Mouse (Mus musculus) MEL (cell line): ENCODE results near the gene Slc16a6. TPM values are rescaled to one million over a fixed set of nuclear protein-coding genes. Genes with fewer than 3 reads are reported as not detected.

Experiments
- DNase-seq: peaks from one replicate; pipeline ENCODE4 v3.0.0; 2011; ENCODE audit warnings: low read depth, low spot score
- H3K27ac ChIP-seq: 2 replicates; pipeline ENCODE4 v1.5.1; 2012; ENCODE audit warnings: low read depth, mild to moderate bottlenecking, control low read depth, low read length, moderate library complexity; ENCODE audit not compliant: control insufficient read depth
- H3K27me3 ChIP-seq, 2 experiments: fragments of 150-350 bp in 1 of 2; sonication (generic) in 1 of 2; 2 replicates each; pipeline ENCODE4 v1.6.1; 2012; ENCODE audit warnings: low read length in 2 of 2, mild to moderate bottlenecking in 2 of 2, improper control_type of control experiment in 1 of 2, moderate library complexity in 1 of 2; ENCODE audit not compliant: insufficient read depth in 2 of 2, control insufficient read depth in 1 of 2
- H3K36me3 ChIP-seq, 2 experiments: 2 replicates each; pipeline ENCODE4 v1.6.1; 2012 to 2014; ENCODE audit warnings: low read length in 2 of 2, improper control_type of control experiment in 1 of 2, inconsistent platforms in 1 of 2, mild to moderate bottlenecking in 1 of 2; ENCODE audit not compliant: insufficient read depth in 2 of 2, control insufficient read depth in 1 of 2
- H3K4me1 ChIP-seq, 2 experiments: fragments of 150-350 bp in 1 of 2; sonication (generic) in 1 of 2; 2 replicates each; pipeline ENCODE4 v1.6.1; 2012; ENCODE audit warnings: low read length in 2 of 2, improper control_type of control experiment in 1 of 2, mild to moderate bottlenecking in 1 of 2; ENCODE audit not compliant: insufficient read depth in 2 of 2, control insufficient read depth in 1 of 2
- H3K4me3 ChIP-seq, 2 experiments: fragments of 150-350 bp in 1 of 2; sonication (generic) in 1 of 2; 2 replicates each; pipeline ENCODE4 v1.5.1; 2012; ENCODE audit warnings: low read depth in 2 of 2, low read length in 2 of 2, mild to moderate bottlenecking in 2 of 2, moderate library complexity in 2 of 2, control low read depth in 1 of 2, improper control_type of control experiment in 1 of 2; ENCODE audit not compliant: control insufficient read depth in 1 of 2, insufficient read depth in 1 of 2
- H3K79me2 ChIP-seq: 2 replicates; pipeline ENCODE4 v1.6.1; 2012; ENCODE audit warnings: mild to moderate bottlenecking, low read length, moderate library complexity; ENCODE audit not compliant: control insufficient read depth, poor library complexity, insufficient read depth
- H3K9ac ChIP-seq: 2 replicates; pipeline ENCODE4 v1.6.1; 2012; ENCODE audit warnings: low read depth, mild to moderate bottlenecking, control low read depth, low read length, moderate library complexity; ENCODE audit not compliant: control insufficient read depth, poor library complexity, severe bottlenecking
- H3K9me3 ChIP-seq: fragments of 150-350 bp; sonication (generic); replicated peaks from 2 replicates; pipeline ENCODE4 v1.6.1; 2012; ENCODE audit warnings: mild to moderate bottlenecking, low read length, improper control_type of control experiment, moderate library complexity; ENCODE audit not compliant: insufficient read depth
- BHLHE40 ChIP-seq: IDR thresholded peaks from 2 replicates; pipeline ENCODE4 v1.6.1; 2012; ENCODE audit warnings: low read depth, mild to moderate bottlenecking, inconsistent platforms, low read length, improper control_type of control experiment, borderline replicate concordance
- CHD1 ChIP-seq: IDR thresholded peaks from 2 replicates; pipeline ENCODE4 v1.6.1; 2012; ENCODE audit warnings: low read depth, mild to moderate bottlenecking, inconsistent platforms, low read length, improper control_type of control experiment
- CHD2 ChIP-seq: IDR thresholded peaks from 2 replicates; pipeline ENCODE4 v1.6.1; 2011; ENCODE audit warnings: low read length, improper control_type of control experiment
- CTCF ChIP-seq, 3 experiments: IDR thresholded peaks in 2 of 3; conservative IDR thresholded peaks in 1 of 3; 2 replicates each; pipeline ENCODE4 v1.5.1; 2011 to 2012; ENCODE audit warnings: low read length in 3 of 3, low read depth in 2 of 3, mild to moderate bottlenecking in 2 of 3, improper control_type of control experiment in 1 of 3, inconsistent platforms in 1 of 3, mixed read lengths in 1 of 3, moderate library complexity in 1 of 3; ENCODE audit not compliant: control insufficient read depth in 1 of 3, insufficient read depth in 1 of 3, poor library complexity in 1 of 3, severe bottlenecking in 1 of 3
- E2F4 ChIP-seq: IDR thresholded peaks from 2 replicates; pipeline ENCODE4 v1.6.1; 2011; ENCODE audit warnings: low read depth, low read length, improper control_type of control experiment, borderline replicate concordance
- EP300 ChIP-seq, 2 experiments: IDR thresholded peaks; 2 replicates each; pipeline ENCODE4 v1.6.1; 2011; ENCODE audit warnings: improper control_type of control experiment in 2 of 2, low read length in 2 of 2, low read depth in 1 of 2, mild to moderate bottlenecking in 1 of 2
- ETS1 ChIP-seq: IDR thresholded peaks from 2 replicates; pipeline ENCODE4 v1.6.1; 2012; ENCODE audit warnings: low read depth, mild to moderate bottlenecking, inconsistent platforms, low read length, improper control_type of control experiment, moderate library complexity
- GABPA ChIP-seq: IDR thresholded peaks from 2 replicates; pipeline ENCODE4 v1.6.1; 2012; ENCODE audit warnings: low read depth, mild to moderate bottlenecking, inconsistent platforms, low read length, improper control_type of control experiment, moderate library complexity
- GATA1 ChIP-seq: IDR thresholded peaks from 2 replicates; pipeline ENCODE4 v1.6.1; 2011; ENCODE audit warnings: low read depth, low read length, improper control_type of control experiment
- HCFC1 ChIP-seq: IDR thresholded peaks from 2 replicates; pipeline ENCODE4 v1.6.1; 2012; ENCODE audit warnings: low read depth, mild to moderate bottlenecking, inconsistent platforms, low read length, improper control_type of control experiment, moderate library complexity
- JUND ChIP-seq: IDR thresholded peaks from 2 replicates; pipeline ENCODE4 v1.6.1; 2011; ENCODE audit warnings: low read depth, mild to moderate bottlenecking, improper control_type of control experiment, low read length
- KAT2A ChIP-seq: conservative IDR thresholded peaks from 2 replicates; pipeline ENCODE4 v1.6.1; 2012; ENCODE audit warnings: low read depth, low read length, improper control_type of control experiment, inconsistent platforms
- MAX ChIP-seq: IDR thresholded peaks from 2 replicates; pipeline ENCODE4 v1.6.1; 2011; ENCODE audit warnings: low read length, improper control_type of control experiment
- MAZ ChIP-seq: IDR thresholded peaks from 2 replicates; pipeline ENCODE4 v1.6.1; 2012; ENCODE audit warnings: low read depth, mild to moderate bottlenecking, inconsistent platforms, low read length, improper control_type of control experiment
- MEF2A ChIP-seq: IDR thresholded peaks from 2 replicates; pipeline ENCODE4 v1.6.1; 2014; ENCODE audit warnings: low read depth, mild to moderate bottlenecking, inconsistent platforms, low read length, improper control_type of control experiment; ENCODE audit not compliant: poor library complexity, insufficient replicate concordance, severe bottlenecking; ENCODE audit errors: extremely low read depth
- MXI1 ChIP-seq: IDR thresholded peaks from 2 replicates; pipeline ENCODE4 v1.6.1; 2011; ENCODE audit warnings: mild to moderate bottlenecking, low read depth, low read length, improper control_type of control experiment
- MYB ChIP-seq: IDR thresholded peaks from 2 replicates; pipeline ENCODE4 v1.6.1; 2011; ENCODE audit warnings: mild to moderate bottlenecking, low read depth, low read length, improper control_type of control experiment
- MYC ChIP-seq: IDR thresholded peaks from 2 replicates; pipeline ENCODE4 v1.6.1; 2011; ENCODE audit warnings: low read depth, mild to moderate bottlenecking, low read length, improper control_type of control experiment, moderate library complexity
- NELFE ChIP-seq: IDR thresholded peaks from 2 replicates; pipeline ENCODE4 v1.6.1; 2011; ENCODE audit warnings: low read depth, low read length, improper control_type of control experiment
- NRF1 ChIP-seq: IDR thresholded peaks from 2 replicates; pipeline ENCODE4 v1.6.1; 2014; ENCODE audit warnings: low read depth, mild to moderate bottlenecking, inconsistent platforms, low read length, improper control_type of control experiment, moderate library complexity; ENCODE audit not compliant: poor library complexity, insufficient read depth, severe bottlenecking
- POLR2A ChIP-seq, 2 experiments: IDR thresholded peaks; 2 replicates each; pipeline ENCODE4 v1.6.1; 2011 to 2012; ENCODE audit warnings: low read length in 2 of 2, mild to moderate bottlenecking in 2 of 2, control low read depth in 1 of 2, improper control_type of control experiment in 1 of 2, low read depth in 1 of 2, moderate library complexity in 1 of 2; ENCODE audit not compliant: control insufficient read depth in 1 of 2, insufficient read depth in 1 of 2, poor library complexity in 1 of 2
- POLR2AphosphoS2 ChIP-seq: IDR thresholded peaks from 2 replicates; pipeline ENCODE4 v1.6.1; 2011; ENCODE audit warnings: low read length, improper control_type of control experiment
- POLR2AphosphoS5 ChIP-seq: IDR thresholded peaks from 2 replicates; pipeline ENCODE4 v1.6.1; 2012; ENCODE audit warnings: low read depth, borderline replicate concordance, mild to moderate bottlenecking, inconsistent platforms, low read length, moderate library complexity, mixed read lengths
- RAD21 ChIP-seq: IDR thresholded peaks from 2 replicates; pipeline ENCODE4 v1.6.1; 2011; ENCODE audit warnings: mild to moderate bottlenecking, low read depth, low read length, improper control_type of control experiment
- RCOR1 ChIP-seq: IDR thresholded peaks from 2 replicates; pipeline ENCODE4 v1.6.1; 2012; ENCODE audit warnings: low read depth, mild to moderate bottlenecking, inconsistent platforms, low read length, improper control_type of control experiment
- SMC3 ChIP-seq: IDR thresholded peaks from 2 replicates; pipeline ENCODE4 v1.6.1; 2011; ENCODE audit warnings: low read depth, low read length, improper control_type of control experiment
- TAL1 ChIP-seq: IDR thresholded peaks from 2 replicates; pipeline ENCODE4 v1.6.1; 2012; ENCODE audit warnings: mild to moderate bottlenecking, inconsistent platforms, low read length, moderate library complexity, mixed read lengths
- TBP ChIP-seq: IDR thresholded peaks from 2 replicates; pipeline ENCODE4 v1.8.0; 2011; ENCODE audit warnings: low read depth, low read length, improper control_type of control experiment
- TCF12 ChIP-seq: IDR thresholded peaks from 2 replicates; pipeline ENCODE4 v1.6.1; 2014; ENCODE audit warnings: low read depth, mild to moderate bottlenecking, inconsistent platforms, low read length, improper control_type of control experiment, moderate library complexity
- UBTF ChIP-seq: IDR thresholded peaks from 2 replicates; pipeline ENCODE4 v1.6.1; 2012; ENCODE audit warnings: low read depth, mild to moderate bottlenecking, inconsistent platforms, low read length, improper control_type of control experiment, moderate library complexity, borderline replicate concordance; ENCODE audit not compliant: insufficient read depth
- USF1 ChIP-seq: IDR thresholded peaks from 2 replicates; pipeline ENCODE4 v1.6.1; 2014; ENCODE audit warnings: low read depth, mild to moderate bottlenecking, inconsistent platforms, low read length, improper control_type of control experiment, moderate library complexity
- USF2 ChIP-seq, 2 experiments: IDR thresholded peaks; 2 replicates each; pipeline ENCODE4 v1.6.1; 2011 to 2012; ENCODE audit warnings: improper control_type of control experiment in 2 of 2, low read length in 2 of 2, borderline replicate concordance in 1 of 2, inconsistent platforms in 1 of 2, low read depth in 1 of 2, mild to moderate bottlenecking in 1 of 2; ENCODE audit not compliant: insufficient read depth in 1 of 2
- ZC3H11A ChIP-seq: IDR thresholded peaks from 2 replicates; pipeline ENCODE4 v1.6.1; 2012; ENCODE audit warnings: low read depth, mild to moderate bottlenecking, inconsistent platforms, low read length, improper control_type of control experiment
- ZKSCAN1 ChIP-seq: IDR thresholded peaks from 2 replicates; pipeline ENCODE4 v1.6.1; 2012; ENCODE audit warnings: low read depth, mild to moderate bottlenecking, inconsistent platforms, low read length, improper control_type of control experiment, moderate library complexity
- ZMIZ1 ChIP-seq: IDR thresholded peaks from 2 replicates; pipeline ENCODE4 v1.6.1; 2012; ENCODE audit warnings: low read depth, mild to moderate bottlenecking, inconsistent platforms, low read length, improper control_type of control experiment, moderate library complexity
- ZNF384 ChIP-seq: IDR thresholded peaks from 2 replicates; pipeline ENCODE4 v1.6.1; 2012; ENCODE audit warnings: low read depth, mild to moderate bottlenecking, inconsistent platforms, low read length, improper control_type of control experiment
- polyA plus RNA-seq, 2 experiments: library from polyadenylated mRNA; stranded (reverse) in 1 of 2; unstranded in 1 of 2; fragments of >175 nt in 1 of 2; fragments of >200 nt in 1 of 2; gene quantifications; 2 replicates each; pipeline versions ENCODE4 v1.2.1 to v1.2.4; 2012; ENCODE audit warnings: low replicate concordance in 2 of 2, low read depth in 1 of 2; ENCODE audit not compliant: insufficient read length in 2 of 2, insufficient read depth in 1 of 2, missing spikeins in 1 of 2
- total RNA-seq: library from RNA; depleted of rRNA; stranded (reverse); fragments of 300-350 nt; gene quantifications from 2 replicates; pipeline ENCODE4 v1.2.3, GENCODE M21; 2012

Slc16a6 gene
- total and polyA plus RNA-seq, 3 experiments, result 34.0 to 41.6 TPM; not detected in 1

- H3K27ac ChIP-seq, result peak overlapping the region; percentile 55
- peaks cover 8 to 12% of the 10 kb centered on the region in 2 experiments; a peak in 3 of 4 replicates for H3K4me1 ChIP-seq
- H3K36me3 ChIP-seq, result peaks cover 0 to 5% of the 10 kb centered on the region in 2 experiments; a peak in 1 of 4 replicates
- no peaks in the 10 kb centered on the region for H3K27me3 ChIP-seq
- peak overlapping the region; percentile 75 for H3K9ac ChIP-seq
- H3K79me2 ChIP-seq, result no peaks in the 10 kb centered on the region; the same call in 1 of the 2 replicates
- DNase-seq, result peak; percentile 94
- H3K9me3 ChIP-seq, result no peaks in the 10 kb centered on the region
- peak overlapping the region; percentile 76 to 77 for H3K4me3 ChIP-seq
- TF ChIP-seq SMC3 (peak; percentile 45), KAT2A (no peak), UBTF (no peak), HCFC1 (peak; percentile 62), MEF2A (no peak), JUND (no peak), ZMIZ1 (0 out of 2 replicates have a peak, but pooled peaks have one; percentile 41), GABPA (no peak), MAX (peak; percentile 96), BHLHE40 (peak; percentile 86; the same call in 1 of the 2 replicates), USF1 (no peak), MAZ (peak; percentile 56), ETS1 (peak; percentile 55; the same call in 1 of the 2 replicates), ZNF384 (peak; percentile 6; the same call in 1 of the 2 replicates), MYB (no peak), USF2 (IDR thresholded peaks at IDR 0.05; ENCODE audit: borderline replicate concordance in 1 of 2, insufficient read depth in 1 of 2, low read depth in 1 of 2, low read length in 2 of 2) (no peak), POLR2A (IDR thresholded peaks at IDR 0.05; ENCODE audit: control insufficient read depth in 1 of 2, insufficient read depth in 1 of 2, low read depth in 1 of 2, low read length in 2 of 2, poor library complexity in 1 of 2) (peak; percentile 72 to 77; a peak in 3 of 4 replicates), ZKSCAN1 (no peak), NRF1 (no peak), EP300 (IDR thresholded peaks at IDR 0.05; ENCODE audit: low read depth in 1 of 2, low read length in 2 of 2) (peak in 1 of 2 experiments; percentile 34; a peak in 2 of 4 replicates), CHD2 (no peak), NELFE (peak; percentile 65), POLR2AphosphoS2 (no peak), TBP (no peak; the same call in none of the 2 replicates), CTCF (IDR thresholded peaks at IDR 0.05 in 2 of 3, conservative IDR thresholded peaks at IDR 0.05 in 1 of 3; ENCODE audit: control insufficient read depth in 1 of 3, insufficient read depth in 1 of 3, low read depth in 2 of 3, low read length in 3 of 3, poor library complexity in 1 of 3, severe bottlenecking in 1 of 3) (peak; percentile 20 to 43 (median 39); a peak in 5 of 6 replicates), MXI1 (peak; percentile 81), RCOR1 (no peak; the same call in 1 of the 2 replicates), E2F4 (no peak), RAD21 (peak; percentile 29), ZC3H11A (peak; percentile 23; the same call in 1 of the 2 replicates), GATA1 (no peak), TCF12 (peak; percentile 46), TAL1 (no peak), POLR2AphosphoS5 (no peak), CHD1 (no peak), MYC (peak; percentile 89)
These were observed 53.3 kb downstream of the Slc16a6 start for GRCm38 (mm10) chr11:109419961-109420566.
